ENCODE assay signal across 8 mouse cellular contexts in genomic region chr5:30920621-30921020, GRCm38 (mm10). TPM values are rescaled to one million over a fixed set of nuclear protein-coding genes. Genes with fewer than 3 reads are reported as not detected.
A peak's percentile ranks its signal among the peaks of the same experiment; 100 is the strongest.
DNase-seq lines count a peak whose midpoint lies in the region; ATAC-seq and TF ChIP-seq lines count a peak whose summit lies in the region.

No protein-coding gene starts in this region.

- H3K9ac ChIP-seq in forebrain, embryonic 15.5 days (replicated peaks) = no peak overlapping the region

- H3K27ac ChIP-seq in forebrain, embryonic 15.5 days (replicated peaks) = no peak overlapping the region

- no peak for TF ChIP-seq POLR2A in myocyte (IDR thresholded peaks at IDR 0.05; ENCODE audit: insufficient read length, low read depth)

- H3K36me3 ChIP-seq in forebrain, embryonic 15.5 days = no peaks in the 10 kb centered on the region
- H3K36me3 ChIP-seq in myocyte (ENCODE audit: control insufficient read depth, insufficient read depth) = no peaks in the 10 kb centered on the region

- intact Hi-C loops in left cerebral cortex, postnatal 14 days (cut with DNase I) = no loop called here
- intact Hi-C loops in left cerebral cortex, postnatal 10 days (cut with DNase I) = loop anchor here (10.0 kb wide), 1 partner anchor 706 kb away; no protein-coding TSS in a partner anchor

- no peak overlapping the region for H3K4me3 ChIP-seq in forebrain, embryonic 15.5 days
- H3K4me3 ChIP-seq in myocyte = peak overlapping the region; percentile 30

- no peaks in the 10 kb centered on the region for H3K27me3 ChIP-seq in forebrain, embryonic 15.5 days
- no peaks in the 10 kb centered on the region for H3K27me3 ChIP-seq in myocyte (ENCODE audit: control insufficient read depth, insufficient read depth, insufficient read length)

- peaks cover 25% of the 10 kb centered on the region for H3K4me1 ChIP-seq in forebrain, embryonic 15.5 days

- no peaks in the 10 kb centered on the region for H3K9me3 ChIP-seq in forebrain, embryonic 15.5 days

- H3K79me2 ChIP-seq in myocyte (ENCODE audit: control insufficient read depth, insufficient read depth) = no peaks in the 10 kb centered on the region

- no peak overlapping the region for H3ac ChIP-seq in myocyte (ENCODE audit: control insufficient read depth, insufficient read length)

- H3K4me2 ChIP-seq in forebrain, embryonic 15.5 days (replicated peaks) = no peak overlapping the region
- no peak overlapping the region for H3K4me2 ChIP-seq in myocyte (ENCODE audit: low read depth)

- DNase-seq in heart, adult 18-20 months = peak; percentile 47 to 58
- no peak for DNase-seq in heart, postnatal 4 days
- peak; percentile 47 to 79 for DNase-seq in kidney, postnatal 25 days
- no peak for DNase-seq in left cerebral cortex, postnatal 14 days (ENCODE audit: low spot score in 2 of 2)
- DNase-seq in left cerebral cortex, postnatal 10 days (ENCODE audit: extremely low spot score in 1 of 2, low spot score in 2 of 2) = no peak
- no peak for DNase-seq in adrenal gland, adult 2 months

- ATAC-seq in forebrain, embryonic 15.5 days (replicated peaks) = peak; percentile 9; the same call in 1 of the 2 replicates

- 62% methylated on average over 19 of the region's 19 CpGs for WGBS in forebrain, embryonic 15.5 days

TF ChIP-seq in myocyte, 11 proteins besides CTCF, POLR2A, EP300 and RAD21:
- TF ChIP-seq MAX (IDR thresholded peaks at IDR 0.05; ENCODE audit: low read depth) (no peak), SRF (IDR thresholded peaks at IDR 0.05; ENCODE audit: control insufficient read depth, insufficient read length, low read depth) (no peak), REST (IDR thresholded peaks at IDR 0.05; ENCODE audit: insufficient read depth, insufficient read length) (no peak), E2F4 (IDR thresholded peaks at IDR 0.05; ENCODE audit: insufficient read depth) (no peak), MYOD1 (IDR thresholded peaks at IDR 0.05; ENCODE audit: control insufficient read depth in 1 of 3, insufficient read length in 2 of 3, low read depth in 2 of 3) (no peak)

RNA-seq across cellular contexts. Expression of gene Khk, which starts 0.6 kb away (rescaled TPM):
- total RNA-seq in heart, adult 18-20 months (2021) = 10 to 100 TPM; 27.1 to 28.5 TPM
- total RNA-seq in heart, postnatal 4 days (2021) = 1 to 10 TPM; 6.4 to 9.2 TPM
- polyA plus RNA-seq in forebrain, embryonic 15.5 days (2015; fragmentation: Nextera tagmentation; extraction: Ambion mirVana) = 5.1 and 5.5 TPM in 2 replicates
- polyA plus RNA-seq in myocyte (2012; fragmentation: generic; extraction: Trizol) = 16.6 TPM
- 1 to 10 TPM; 8.3 to 9.1 TPM for total RNA-seq in left cerebral cortex, postnatal 14 days (2021)
- total RNA-seq in left cerebral cortex, postnatal 10 days (2021) = 1 to 10 TPM; 7.3 to 8.0 TPM
- total RNA-seq in adrenal gland, adult 2 months (2021) = 10 to 100 TPM; 37.2 to 44.3 TPM
- 43.9 and 60.3 TPM in 2 replicates for polyA plus RNA-seq in adrenal gland, adult 2 months (2012; rRNA removed)

RNA-seq across cellular contexts. Expression of gene Emilin1, which starts 7.4 kb away (rescaled TPM):
- 10 to 100 TPM; 14.2 to 16.9 TPM for total RNA-seq in heart, adult 18-20 months (2021)
- total RNA-seq in heart, postnatal 4 days (2021) = 10 to 100 TPM; 83.4 to 93.2 TPM
- 12.0 and 12.9 TPM in 2 replicates for polyA plus RNA-seq in forebrain, embryonic 15.5 days (2015; fragmentation: Nextera tagmentation; extraction: Ambion mirVana)
- polyA plus RNA-seq in myocyte (2012; fragmentation: generic; extraction: Trizol) = 25.8 TPM
- total RNA-seq in left cerebral cortex, postnatal 14 days (2021) = 1 to 10 TPM; 4.5 to 4.9 TPM
- 1 to 10 TPM; 5.1 to 5.5 TPM for total RNA-seq in left cerebral cortex, postnatal 10 days (2021)
- 10 to 100 TPM; 40.3 to 62.0 TPM for total RNA-seq in adrenal gland, adult 2 months (2021)
- polyA plus RNA-seq in adrenal gland, adult 2 months (2012; rRNA removed) = 64.1 and 75.1 TPM in 2 replicates

RNA-seq across cellular contexts. Expression of gene Ost4, which starts 13.0 kb away (rescaled TPM):
- total RNA-seq in heart, adult 18-20 months (2021) = 100 to 1,000 TPM; 146 to 159 TPM
- total RNA-seq in heart, postnatal 4 days (2021) = 100 to 1,000 TPM; 170 TPM
- 243 and 273 TPM in 2 replicates for polyA plus RNA-seq in forebrain, embryonic 15.5 days (2015; fragmentation: Nextera tagmentation; extraction: Ambion mirVana)
- polyA plus RNA-seq in myocyte (2012; fragmentation: generic; extraction: Trizol) = 262 TPM
- total RNA-seq in left cerebral cortex, postnatal 14 days (2021) = 100 to 1,000 TPM in 1 of 2 experiments, 10 to 100 TPM in 1; 96.8 to 101 TPM
- total RNA-seq in left cerebral cortex, postnatal 10 days (2021) = 100 to 1,000 TPM in 1 of 2 experiments, 10 to 100 TPM in 1; 98.0 to 102 TPM
- 100 to 1,000 TPM; 256 to 264 TPM for total RNA-seq in adrenal gland, adult 2 months (2021)
- 120 and 143 TPM in 2 replicates for polyA plus RNA-seq in adrenal gland, adult 2 months (2012; rRNA removed)

RNA-seq across cellular contexts. Expression of gene Cgref1, which starts 24.8 kb away (rescaled TPM):
- under 1 TPM; 0.59 to 0.84 TPM for total RNA-seq in heart, adult 18-20 months (2021)
- under 1 TPM; 0.67 to 0.77 TPM for total RNA-seq in heart, postnatal 4 days (2021)
- polyA plus RNA-seq in forebrain, embryonic 15.5 days (2015; fragmentation: Nextera tagmentation; extraction: Ambion mirVana) = 15.9 and 18.5 TPM in 2 replicates
- polyA plus RNA-seq in myocyte (2012; fragmentation: generic; extraction: Trizol) = 26.2 TPM
- total RNA-seq in left cerebral cortex, postnatal 14 days (2021) = 10 to 100 TPM; 33.2 to 35.3 TPM
- total RNA-seq in left cerebral cortex, postnatal 10 days (2021) = 10 to 100 TPM; 61.1 to 62.5 TPM
- total RNA-seq in adrenal gland, adult 2 months (2021) = 1 to 10 TPM in 1 of 2 experiments, under 1 TPM in 1; 0.58 to 2.5 TPM
- polyA plus RNA-seq in adrenal gland, adult 2 months (2012; rRNA removed) = 1.5 and 2.0 TPM in 2 replicates

RNA-seq across cellular contexts. Expression of gene Agbl5, which starts 32.1 kb away (rescaled TPM):
- total RNA-seq in heart, adult 18-20 months (2021) = 1 to 10 TPM; 7.2 to 7.3 TPM
- 10 to 100 TPM; 11.8 to 12.7 TPM for total RNA-seq in heart, postnatal 4 days (2021)
- polyA plus RNA-seq in forebrain, embryonic 15.5 days (2015; fragmentation: Nextera tagmentation; extraction: Ambion mirVana) = 23.2 and 23.9 TPM in 2 replicates
- 3.1 TPM for polyA plus RNA-seq in myocyte (2012; fragmentation: generic; extraction: Trizol)
- 10 to 100 TPM; 14.7 to 16.5 TPM for total RNA-seq in left cerebral cortex, postnatal 14 days (2021)
- 10 to 100 TPM; 19.5 to 22.2 TPM for total RNA-seq in left cerebral cortex, postnatal 10 days (2021)
- 1 to 10 TPM; 7.6 to 9.2 TPM for total RNA-seq in adrenal gland, adult 2 months (2021)
- 25.3 and 27.5 TPM in 2 replicates for polyA plus RNA-seq in adrenal gland, adult 2 months (2012; rRNA removed)

Comparison
In these comparisons a context has a peak if more than half of its experiments do, and no peak if none do; other contexts are left out.
1. DNase-seq: peak in heart, adult 18-20 months (2 of 2) and kidney, postnatal 25 days (2 of 2); none in heart, postnatal 4 days (single experiment), left cerebral cortex, postnatal 14 days (0 of 2), left cerebral cortex, postnatal 10 days (0 of 2) and adrenal gland, adult 2 months (single experiment).